Mouse (Mus musculus): ENCODE results near the gene Prrt4. TPM values are rescaled to one million over a fixed set of nuclear protein-coding genes. Genes with fewer than 3 reads are reported as not detected.
A peak's percentile ranks its signal among the peaks of the same experiment; 100 is the strongest.

The Prrt4 gene
- polyA plus RNA-seq, 1 experiment, result not detected

GRCm38 (mm10) chr6:29201988-29202387 is 22.6 kb upstream of the Prrt4 start:
- Histone ChIP-seq H3K4me1 (ENCODE audit: control insufficient read depth, insufficient read depth, low read length) (no peaks in the 10 kb centered on the region), H3K4me3 (replicated peaks; ENCODE audit: control insufficient read depth, low read depth, low read length) (no peak overlapping the region), H3K27ac (ENCODE audit: control insufficient read depth, insufficient read depth, low read depth, low read length, poor library complexity) (no peak overlapping the region)
- TF ChIP-seq CTCF (IDR thresholded peaks at IDR 0.05; ENCODE audit: control insufficient read depth, insufficient read depth, low read length) (no peak), POLR2A (IDR thresholded peaks at IDR 0.05; ENCODE audit: borderline replicate concordance, control insufficient read depth, low read depth, low read length) (no peak)
- WGBS, result 82% methylated on average over 8 of the region's 8 CpGs

DNA sequence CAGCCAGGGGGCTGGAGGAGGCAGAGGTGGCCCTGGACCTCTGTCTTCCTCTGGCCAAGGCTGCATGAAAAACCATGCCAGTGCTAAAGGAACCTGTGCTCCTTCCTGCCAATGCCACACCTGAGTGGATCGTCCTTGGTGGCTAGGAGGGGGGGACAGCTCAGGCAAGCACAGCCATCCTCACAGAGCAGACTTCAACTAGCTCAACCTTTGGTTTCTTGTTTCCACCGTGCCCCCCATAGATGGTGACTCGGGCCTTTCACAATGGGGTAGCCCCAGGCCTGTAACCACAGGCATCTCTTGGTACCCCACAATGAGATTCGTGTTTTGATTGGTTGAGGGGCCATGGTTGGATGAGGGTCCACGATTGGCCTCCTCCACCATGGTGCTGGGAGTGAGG is 22.0 kb upstream of the Prrt4 start:
- no peaks in the 10 kb centered on the region for H3K4me1 ChIP-seq (ENCODE audit: control insufficient read depth, insufficient read depth, low read length)
- no peak overlapping the region for H3K4me3 ChIP-seq (replicated peaks; ENCODE audit: control insufficient read depth, low read depth, low read length)
- no peak overlapping the region for H3K27ac ChIP-seq (ENCODE audit: control insufficient read depth, insufficient read depth, low read depth, low read length, poor library complexity)
- 45% methylated on average over 5 of the region's 5 CpGs for WGBS
- TF ChIP-seq POLR2A (IDR thresholded peaks at IDR 0.05; ENCODE audit: borderline replicate concordance, control insufficient read depth, low read depth, low read length), result no peak
- TF ChIP-seq CTCF (IDR thresholded peaks at IDR 0.05; ENCODE audit: control insufficient read depth, insufficient read depth, low read length), result no peak

GRCm38 (mm10) chr6:29200496-29200895 is 21.1 kb upstream of the Prrt4 start:
- WGBS, result 19% methylated on average over 3 of the region's 3 CpGs
- TF ChIP-seq POLR2A (IDR thresholded peaks at IDR 0.05; ENCODE audit: borderline replicate concordance, control insufficient read depth, low read depth, low read length), result no peak
- no peak for TF ChIP-seq CTCF (IDR thresholded peaks at IDR 0.05; ENCODE audit: control insufficient read depth, insufficient read depth, low read length)
- H3K4me3 ChIP-seq (replicated peaks; ENCODE audit: control insufficient read depth, low read depth, low read length), result no peak overlapping the region
- no peaks in the 10 kb centered on the region for H3K4me1 ChIP-seq (ENCODE audit: control insufficient read depth, insufficient read depth, low read length)
- H3K27ac ChIP-seq (ENCODE audit: control insufficient read depth, insufficient read depth, low read depth, low read length, poor library complexity), result no peak overlapping the region

DNA sequence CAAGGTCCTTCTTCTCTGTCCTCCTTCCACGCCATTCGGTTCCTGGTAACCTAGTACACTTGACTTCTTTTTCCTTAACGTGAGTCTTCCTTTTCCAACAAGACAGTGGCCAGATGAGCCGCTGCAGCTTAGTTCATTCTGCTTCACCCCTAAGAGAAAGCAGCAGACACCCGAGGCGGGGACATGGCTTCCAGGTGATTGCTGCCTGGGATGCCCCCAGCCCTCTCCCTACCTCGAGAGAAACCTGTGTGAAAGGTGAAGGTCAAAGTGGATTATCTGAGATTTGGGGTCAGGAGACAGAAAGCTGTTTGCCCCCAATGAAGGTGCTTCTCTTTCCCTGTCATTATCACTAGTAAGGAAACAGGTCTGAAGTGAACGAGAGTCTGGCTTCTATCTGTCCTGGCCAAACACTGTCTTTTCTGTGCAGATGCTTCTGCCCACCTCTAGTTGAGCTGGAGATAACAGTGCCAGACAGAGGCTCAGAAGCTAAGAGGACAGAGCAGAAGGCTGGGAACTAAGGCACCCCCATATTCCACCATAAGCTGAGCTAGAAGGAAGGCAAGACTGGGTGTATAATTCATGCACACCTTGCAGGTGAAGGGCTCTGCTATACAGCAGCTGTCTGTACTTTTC is 20.0 kb upstream of the Prrt4 start:
- no peak overlapping the region for H3K4me3 ChIP-seq (replicated peaks; ENCODE audit: control insufficient read depth, low read depth, low read length)
- H3K27ac ChIP-seq (ENCODE audit: control insufficient read depth, insufficient read depth, low read depth, low read length, poor library complexity), result no peak overlapping the region
- H3K4me1 ChIP-seq (ENCODE audit: control insufficient read depth, insufficient read depth, low read length), result no peaks in the 10 kb centered on the region
- WGBS, result 56% methylated on average over 8 of the region's 8 CpGs
- no peak for TF ChIP-seq CTCF (IDR thresholded peaks at IDR 0.05; ENCODE audit: control insufficient read depth, insufficient read depth, low read length)
- no peak for TF ChIP-seq POLR2A (IDR thresholded peaks at IDR 0.05; ENCODE audit: borderline replicate concordance, control insufficient read depth, low read depth, low read length)

DNA sequence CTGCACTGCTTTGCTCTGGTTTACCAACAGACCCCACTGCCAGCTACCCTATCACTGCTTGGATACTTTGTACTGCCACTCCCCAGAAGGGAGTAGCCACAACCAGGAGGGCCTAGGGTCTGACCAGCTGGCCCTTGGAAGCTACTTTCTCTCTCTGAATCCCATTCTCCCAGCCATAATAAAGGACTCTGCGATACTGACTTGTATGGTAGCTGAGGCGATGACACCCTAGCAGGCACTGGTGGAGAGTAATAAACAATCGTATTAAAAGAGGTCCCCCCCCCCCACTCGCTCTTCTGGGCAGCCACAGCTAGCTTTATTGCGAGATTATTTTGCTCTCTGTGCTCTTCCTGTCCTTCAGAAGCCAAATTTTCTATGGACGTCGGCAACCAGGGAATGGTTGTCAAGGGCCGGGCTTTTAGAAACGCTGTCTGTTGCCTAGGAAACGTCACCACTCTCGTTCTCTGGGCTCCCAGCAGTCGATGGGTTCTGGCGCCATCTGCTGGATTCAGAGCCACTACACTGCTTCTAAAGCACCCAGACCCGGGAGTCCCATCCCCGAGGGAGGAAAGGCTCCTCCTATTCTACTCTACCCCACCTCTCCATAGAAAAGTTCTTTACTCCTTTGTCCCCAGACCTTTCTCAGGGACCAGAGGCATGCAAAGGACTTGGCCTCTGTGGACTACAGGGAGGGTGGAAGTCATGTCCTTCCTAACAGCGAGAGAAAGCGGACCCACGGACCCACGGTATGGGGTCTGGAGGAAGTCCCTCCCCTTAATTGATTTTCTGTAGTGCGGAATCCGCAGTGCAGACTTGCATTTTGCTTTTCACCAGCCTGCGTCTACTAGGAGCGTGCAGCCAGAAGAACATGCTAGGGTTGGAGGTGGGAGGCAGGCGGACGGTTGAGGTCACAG is 19.2 kb upstream of the Prrt4 start:
- H3K4me1 ChIP-seq (ENCODE audit: control insufficient read depth, insufficient read depth, low read length), result no peaks in the 10 kb centered on the region
- H3K27ac ChIP-seq (ENCODE audit: control insufficient read depth, insufficient read depth, low read depth, low read length, poor library complexity), result no peak overlapping the region
- TF ChIP-seq POLR2A (IDR thresholded peaks at IDR 0.05; ENCODE audit: borderline replicate concordance, control insufficient read depth, low read depth, low read length), result no peak
- TF ChIP-seq CTCF (IDR thresholded peaks at IDR 0.05; ENCODE audit: control insufficient read depth, insufficient read depth, low read length), result peak; percentile 86
- no peak overlapping the region for H3K4me3 ChIP-seq (replicated peaks; ENCODE audit: control insufficient read depth, low read depth, low read length)
- 29% methylated on average over 25 of the region's 25 CpGs for WGBS

- Histone ChIP-seq H3K4me1 (ENCODE audit: control insufficient read depth, insufficient read depth, low read length) (no peaks in the 10 kb centered on the region), H3K4me3 (replicated peaks; ENCODE audit: control insufficient read depth, low read depth, low read length) (no peak overlapping the region), H3K27ac (ENCODE audit: control insufficient read depth, insufficient read depth, low read depth, low read length, poor library complexity) (no peak overlapping the region)
- WGBS, result 66% methylated on average over 5 of the region's 5 CpGs
- TF ChIP-seq POLR2A (IDR thresholded peaks at IDR 0.05; ENCODE audit: borderline replicate concordance, control insufficient read depth, low read depth, low read length) (no peak), CTCF (IDR thresholded peaks at IDR 0.05; ENCODE audit: control insufficient read depth, insufficient read depth, low read length) (no peak)
These were observed 16.7 kb upstream of the Prrt4 start for GRCm38 (mm10) chr6:29195846-29196698.

DNA sequence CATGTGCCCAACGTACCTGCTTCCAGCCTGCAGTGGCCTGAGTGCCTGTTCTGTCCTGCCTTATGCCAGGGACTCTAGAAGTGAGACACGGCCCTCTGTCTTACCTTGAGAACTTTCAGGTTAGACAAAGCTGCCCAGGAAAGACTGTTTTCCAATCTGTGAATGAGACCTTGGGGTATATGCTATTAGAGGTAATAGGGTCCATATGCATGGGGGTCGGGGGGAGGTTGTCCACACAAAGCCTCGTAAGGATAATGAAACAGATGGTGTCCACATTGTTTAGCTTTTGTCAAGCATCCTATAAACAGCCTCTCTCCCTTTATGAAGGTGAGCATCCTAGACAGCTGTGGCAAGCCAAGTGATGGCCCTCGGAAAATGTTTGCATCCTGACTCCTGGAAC is 15.8 kb upstream of the Prrt4 start:
- WGBS, result 72% methylated on average over 5 of the region's 5 CpGs
- no peak overlapping the region for H3K27ac ChIP-seq (ENCODE audit: control insufficient read depth, insufficient read depth, low read depth, low read length, poor library complexity)
- TF ChIP-seq POLR2A (IDR thresholded peaks at IDR 0.05; ENCODE audit: borderline replicate concordance, control insufficient read depth, low read depth, low read length) (no peak), CTCF (IDR thresholded peaks at IDR 0.05; ENCODE audit: control insufficient read depth, insufficient read depth, low read length) (no peak)
- no peak overlapping the region for H3K4me3 ChIP-seq (replicated peaks; ENCODE audit: control insufficient read depth, low read depth, low read length)
- H3K4me1 ChIP-seq (ENCODE audit: control insufficient read depth, insufficient read depth, low read length), result no peaks in the 10 kb centered on the region

Measured in bone marrow, adult 2 months (tissue).